Comparison of ENCODE assay signal across 8 mouse cellular contexts in the genomic region with DNA sequence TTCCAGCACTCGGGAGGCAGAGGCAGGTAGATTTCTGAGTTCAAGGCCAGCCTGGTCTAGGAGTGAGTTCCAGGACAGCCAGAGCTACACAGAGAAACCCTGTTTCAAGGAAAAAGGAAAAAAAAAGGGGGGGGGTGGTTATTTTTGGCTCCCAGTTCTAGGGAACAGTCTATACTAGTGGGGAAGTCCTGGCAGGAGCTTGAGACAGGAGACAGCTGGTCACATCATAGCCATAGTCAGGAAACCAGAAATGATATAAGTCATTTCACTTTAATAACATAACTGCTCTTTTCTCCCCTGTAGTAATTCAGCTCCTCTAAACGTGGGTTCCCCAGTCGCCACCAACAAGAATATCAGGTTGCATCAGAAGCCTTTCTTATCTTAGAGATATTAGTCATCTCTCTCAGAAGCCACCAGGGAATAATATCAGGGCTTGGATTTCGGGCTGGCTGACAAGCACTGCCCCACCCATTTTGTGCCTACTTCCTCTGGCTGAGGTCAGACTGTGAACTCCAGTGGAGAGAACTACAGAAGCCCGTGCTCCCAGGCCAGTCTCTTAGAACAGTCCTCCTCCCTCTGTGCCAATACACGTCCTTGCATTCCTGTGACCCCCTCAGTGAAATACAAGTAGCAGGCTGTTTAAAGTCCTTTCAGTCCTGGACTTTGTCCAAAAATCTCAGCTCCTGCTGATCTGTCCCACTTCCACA. TPM values are rescaled to one million over a fixed set of nuclear protein-coding genes. Genes with fewer than 3 reads are reported as not detected.
DNase-seq lines count a peak whose midpoint lies in the region; ATAC-seq and TF ChIP-seq lines count a peak whose summit lies in the region.

No protein-coding gene starts in this region.

- H3K4me2 ChIP-seq in embryonic facial prominence, embryonic 14.5 days (ENCODE audit: low read depth, low read length), result no peak overlapping the region

- 20% methylated on average over 6 of the region's 6 CpGs for WGBS in embryonic facial prominence, embryonic 14.5 days
- 44% methylated on average over 6 of the region's 6 CpGs for WGBS in embryonic facial prominence, embryonic 10.5 days

- DNase-seq in embryonic facial prominence, embryonic 14.5 days (ENCODE audit: low spot score), result peak; percentile 42
- DNase-seq in embryonic facial prominence, embryonic 10.5 days (ENCODE audit: low spot score), result no peak
- DNase-seq in heart, postnatal 10 days, result peak; percentile 9 to 10
- peak; percentile 35 for DNase-seq in lung, postnatal 10 days
- no peak for DNase-seq in left cerebral cortex, postnatal 14 days (ENCODE audit: low spot score in 2 of 2)
- DNase-seq in layer of hippocampus, postnatal 10 days (ENCODE audit: low spot score in 2 of 2), result no peak
- DNase-seq in layer of hippocampus, postnatal 25 days (ENCODE audit: extremely low spot score in 1 of 2, low spot score in 1 of 2), result no peak

- no peaks in the 10 kb centered on the region for H3K79me2 ChIP-seq in C2C12 (ENCODE audit: control insufficient read depth, insufficient read depth)

- intact Hi-C loops in heart, postnatal 10 days (cut with DNase I), result no loop called here
- intact Hi-C loops in left cerebral cortex, postnatal 14 days (cut with DNase I), result no loop called here

- no peak overlapping the region for H3ac ChIP-seq in C2C12 (ENCODE audit: control insufficient read depth, insufficient read length, low read depth)

- H3K36me3 ChIP-seq in embryonic facial prominence, embryonic 14.5 days (ENCODE audit: control insufficient read depth, insufficient read depth, low read length), result no peaks in the 10 kb centered on the region
- H3K36me3 ChIP-seq in embryonic facial prominence, embryonic 10.5 days (replicated peaks), result no peaks in the 10 kb centered on the region
- H3K36me3 ChIP-seq in C2C12 (ENCODE audit: control insufficient read depth, insufficient read depth), result no peaks in the 10 kb centered on the region

- peak; percentile 44; the same call in 1 of the 2 replicates for ATAC-seq in embryonic facial prominence, embryonic 14.5 days (ENCODE audit: low read depth)

- TF ChIP-seq CTCF in C2C12 (IDR thresholded peaks at IDR 0.05; ENCODE audit: control insufficient read depth, insufficient read depth, insufficient read length), result no peak

- no peaks in the 10 kb centered on the region for H3K4me1 ChIP-seq in embryonic facial prominence, embryonic 14.5 days (ENCODE audit: control insufficient read depth, insufficient read depth, low read length)
- H3K4me1 ChIP-seq in embryonic facial prominence, embryonic 10.5 days, result peaks cover 19% of the 10 kb centered on the region

- H3K4me3 ChIP-seq in embryonic facial prominence, embryonic 14.5 days (ENCODE audit: low read depth, low read length), result no peak overlapping the region
- H3K4me3 ChIP-seq in embryonic facial prominence, embryonic 10.5 days, result no peak overlapping the region
- H3K4me3 ChIP-seq in C2C12 (ENCODE audit: insufficient read depth, poor library complexity, severe bottlenecking), result no peak overlapping the region

- H3K79me3 ChIP-seq in C2C12 (ENCODE audit: low read depth), result no peaks in the 10 kb centered on the region

- H3K9me3 ChIP-seq in embryonic facial prominence, embryonic 14.5 days (ENCODE audit: control insufficient read depth, low read length), result no peaks in the 10 kb centered on the region
- no peaks in the 10 kb centered on the region for H3K9me3 ChIP-seq in embryonic facial prominence, embryonic 10.5 days

- H3K9ac ChIP-seq in embryonic facial prominence, embryonic 14.5 days (ENCODE audit: low read depth, low read length), result no peak overlapping the region

- no peak overlapping the region for H3K27ac ChIP-seq in embryonic facial prominence, embryonic 14.5 days (replicated peaks; ENCODE audit: low read depth, low read length)
- H3K27ac ChIP-seq in embryonic facial prominence, embryonic 10.5 days (replicated peaks), result no peak overlapping the region

- H3K27me3 ChIP-seq in embryonic facial prominence, embryonic 14.5 days (replicated peaks; ENCODE audit: control insufficient read depth, insufficient read depth, low read length), result no peaks in the 10 kb centered on the region
- no peaks in the 10 kb centered on the region for H3K27me3 ChIP-seq in embryonic facial prominence, embryonic 10.5 days (replicated peaks; ENCODE audit: low read depth, poor library complexity, severe bottlenecking)
- no peaks in the 10 kb centered on the region for H3K27me3 ChIP-seq in C2C12 (ENCODE audit: control insufficient read depth, insufficient read depth, insufficient read length)

TF ChIP-seq in C2C12, 6 proteins besides CTCF, POLR2A, EP300 and RAD21:
- TF ChIP-seq USF1 (IDR thresholded peaks at IDR 0.05; ENCODE audit: low read depth), result no peak
- peak; percentile 72 for TF ChIP-seq FOSL1 (IDR thresholded peaks at IDR 0.05; ENCODE audit: insufficient read depth, low read length, poor library complexity, severe bottlenecking)
- peak; percentile 70 for TF ChIP-seq CEBPB (IDR thresholded peaks at IDR 0.05; ENCODE audit: low read depth)
- no peak for TF ChIP-seq MYOG (IDR thresholded peaks at IDR 0.05; ENCODE audit: control insufficient read depth, extremely low read depth, insufficient read length)
- peak; percentile 57 for TF ChIP-seq MYOD1 (IDR thresholded peaks at IDR 0.05; ENCODE audit: control insufficient read depth, insufficient read length, low read depth)
- TF ChIP-seq MAX (IDR thresholded peaks at IDR 0.05), result no peak

RNA-seq across cellular contexts. Expression of gene Gm10073, which starts 3.7 kb away (rescaled TPM):
- 11.4 and 13.7 TPM in 2 replicates for polyA plus RNA-seq in embryonic facial prominence, embryonic 14.5 days (2014; fragmentation: Nextera tagmentation; extraction: Ambion mirVana)
- 6.0 and 8.1 TPM in 2 replicates for polyA plus RNA-seq in embryonic facial prominence, embryonic 10.5 days (2016; fragmentation: Nextera tagmentation; extraction: Ambion mirVana)
- 107 TPM for polyA plus RNA-seq in C2C12 (2012; fragmentation: generic; extraction: Trizol)
- 100 to 1,000 TPM; 112 to 113 TPM for total RNA-seq in heart, postnatal 10 days (2021)
- 10 to 100 TPM; 90.1 to 90.2 TPM for total RNA-seq in left cerebral cortex, postnatal 14 days (2021)
- total RNA-seq in layer of hippocampus, postnatal 10 days (2021), result 100 to 1,000 TPM; 122 to 132 TPM
- total RNA-seq in layer of hippocampus, postnatal 25 days (2021), result 100 to 1,000 TPM in 1 of 2 experiments, 10 to 100 TPM in 1; 73.1 to 101 TPM

RNA-seq across cellular contexts. Expression of gene Cdh1, which starts 26.1 kb away (rescaled TPM):
- 37.3 and 47.5 TPM in 2 replicates for polyA plus RNA-seq in embryonic facial prominence, embryonic 14.5 days (2014; fragmentation: Nextera tagmentation; extraction: Ambion mirVana)
- polyA plus RNA-seq in embryonic facial prominence, embryonic 10.5 days (2016; fragmentation: Nextera tagmentation; extraction: Ambion mirVana), result 22.1 and 24.4 TPM in 2 replicates
- polyA plus RNA-seq in C2C12 (2012; fragmentation: generic; extraction: Trizol), result 0.01 TPM
- total RNA-seq in heart, postnatal 10 days (2021), result under 1 TPM; 0.07 to 0.26 TPM
- 1 to 10 TPM; 2.5 to 4.1 TPM for total RNA-seq in left cerebral cortex, postnatal 14 days (2021)
- 1 to 10 TPM in 1 of 2 experiments, under 1 TPM in 1; 0.46 to 1.7 TPM for total RNA-seq in layer of hippocampus, postnatal 10 days (2021)
- under 1 TPM; 0.42 to 0.59 TPM for total RNA-seq in layer of hippocampus, postnatal 25 days (2021)

Comparison
In these comparisons a context has a peak if more than half of its experiments do, and no peak if none do; other contexts are left out.
1. DNase-seq: peak in embryonic facial prominence, embryonic 14.5 days (single experiment), heart, postnatal 10 days (2 of 2) and lung, postnatal 10 days (single experiment); none in embryonic facial prominence, embryonic 10.5 days (single experiment), left cerebral cortex, postnatal 14 days (0 of 2), layer of hippocampus, postnatal 10 days (0 of 2) and layer of hippocampus, postnatal 25 days (0 of 2).